Mouse (Mus musculus) forebrain, embryonic 14.5 days (tissue): Measurements from ENCODE around the gene Itgb4. TPM values are rescaled to one million over a fixed set of nuclear protein-coding genes. Genes with fewer than 3 reads are reported as not detected.
"Not testable (repeated sequence)": the region's sequence is repeated elsewhere in the genome, so short reads cannot be mapped to it uniquely, and the experiment has no call there.

ENCODE experiments used
- ATAC-seq: fragments of 200-750 bp; cut with Nextera tagmentation; 2 replicates; pipeline ENCODE4 v1.8.0; 2017; ENCODE audit warnings: mild to moderate bottlenecking, moderate library complexity
- DNase-seq: peaks from one replicate; pipeline ENCODE4 v3.0.0-alpha.2; 2015; ENCODE audit warnings: low spot score
- H3K27ac ChIP-seq: fragments of 300-500 bp; sonication (generic); 2 replicates; pipeline ENCODE4 v1.5.1; 2014; ENCODE audit warnings: low read depth, mild to moderate bottlenecking, control low read depth, low read length, moderate library complexity
- H3K27me3 ChIP-seq: fragments of 300-500 bp; sonication (generic); replicated peaks from 2 replicates; pipeline ENCODE4 v1.6.1; 2014; ENCODE audit warnings: low read length, control low read depth, mixed read lengths; ENCODE audit not compliant: control insufficient read depth, insufficient read depth
- H3K36me3 ChIP-seq: fragments of 300-500 bp; sonication (generic); 2 replicates; pipeline ENCODE4 v1.6.1; 2014; ENCODE audit warnings: low read length, control low read depth; ENCODE audit not compliant: control insufficient read depth, insufficient read depth
- H3K4me1 ChIP-seq: fragments of 300-500 bp; sonication (generic); 2 replicates; pipeline ENCODE4 v1.6.1; 2014; ENCODE audit warnings: antibody characterized with exemption, low read length, control low read depth; ENCODE audit not compliant: control insufficient read depth, insufficient read depth
- H3K4me2 ChIP-seq: fragments of 300-500 bp; sonication (generic); 2 replicates; pipeline ENCODE4 v1.6.1; 2014; ENCODE audit warnings: mild to moderate bottlenecking, control low read depth, low read length
- H3K4me3 ChIP-seq: fragments of 300-500 bp; sonication (generic); 2 replicates; pipeline ENCODE4 v1.5.1; 2014; ENCODE audit warnings: low read depth, low read length, control low read depth
- H3K9ac ChIP-seq: fragments of 300-500 bp; sonication (generic); 2 replicates; pipeline ENCODE4 v1.6.1; 2014; ENCODE audit warnings: mild to moderate bottlenecking, low read length, control low read depth, moderate library complexity
- H3K9me3 ChIP-seq: fragments of 300-500 bp; sonication (generic); replicated peaks from 2 replicates; pipeline ENCODE4 v1.6.1; 2016; ENCODE audit warnings: low read length, control low read depth, mixed read lengths; ENCODE audit not compliant: control insufficient read depth
- WGBS: fragments of 180-500 bp; shearing (Covaris S2); extraction: QIAGEN DNeasy Blood & Tissue Kit; methylation state at CpG from one replicate; pipeline ENCODE4 v1.1.7; 2014; 5-methylcytosine and 5-hydroxymethylcytosine counted together
- polyA plus RNA-seq: library from polyadenylated mRNA; unstranded; fragments of >200 nt; fragmentation: Nextera tagmentation; extraction: Ambion mirVana; gene quantifications from 2 replicates; pipeline ENCODE4 v1.2.1, GENCODE M21; 2014

Gene Itgb4
- polyA plus RNA-seq, 1 experiment from 2014 or later, result 0.48 TPM

DNA sequence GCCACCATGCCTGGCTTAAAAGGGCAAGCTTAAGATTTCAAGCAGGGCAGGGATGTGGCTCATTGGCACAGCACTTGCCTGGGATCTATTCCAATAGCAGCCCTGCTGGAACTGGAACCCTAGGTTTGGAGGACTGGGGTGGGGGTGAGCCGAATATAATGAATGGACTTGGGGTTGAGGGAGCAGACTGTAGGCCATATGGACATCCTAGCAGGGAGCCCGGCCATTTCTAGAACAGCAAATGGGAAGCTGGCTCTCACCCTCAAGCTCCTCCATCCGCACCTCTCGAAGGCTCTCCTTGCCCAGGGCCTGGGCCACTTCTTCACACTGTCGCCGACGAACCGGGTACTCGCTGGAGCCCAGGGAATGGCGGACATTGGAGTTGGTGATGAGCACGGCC, 35.2 kb downstream of the Itgb4 start:
- DNase-seq, result no peak
- H3K9ac ChIP-seq, result no peak overlapping the region
- no peak overlapping the region for H3K4me2 ChIP-seq
- WGBS, result 89% methylated on average over 11 of the region's 11 CpGs
- no peaks in the 10 kb centered on the region for H3K27me3 ChIP-seq
- no peak overlapping the region for H3K27ac ChIP-seq
- peaks cover 17% of the 10 kb centered on the region for H3K36me3 ChIP-seq
- H3K4me3 ChIP-seq, result no peak overlapping the region
- H3K4me1 ChIP-seq, result peaks cover 2% of the 10 kb centered on the region; the same call in 1 of the 2 replicates
- no peaks in the 10 kb centered on the region for H3K9me3 ChIP-seq
- no peak for ATAC-seq

DNA sequence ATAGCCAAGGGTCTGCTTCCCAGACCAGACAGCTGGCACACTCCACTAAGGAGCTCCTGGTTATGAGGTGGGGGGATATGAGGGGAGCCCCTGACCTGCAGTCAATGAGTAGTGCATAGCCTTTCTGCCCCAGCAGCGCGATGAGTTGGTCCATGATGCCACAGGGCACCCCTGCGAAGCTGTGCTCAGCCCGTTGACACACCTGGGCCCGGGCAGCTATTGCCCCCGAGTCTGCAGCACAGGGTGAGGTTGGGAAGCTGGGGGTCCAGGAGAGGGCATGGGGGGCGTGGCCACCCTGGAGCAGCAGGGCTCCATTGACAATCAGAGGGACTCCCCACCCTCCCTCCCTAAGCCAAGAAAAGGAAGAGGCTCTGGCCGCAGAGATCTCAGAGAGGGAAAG, 35.6 kb downstream of the Itgb4 start:
- 90% methylated on average over 8 of the region's 8 CpGs for WGBS
- Histone ChIP-seq H3K4me1 (no peaks in the 10 kb centered on the region; the same call in 1 of the 2 replicates), H3K4me2 (no peak overlapping the region), H3K9ac (no peak overlapping the region), H3K27ac (no peak overlapping the region), H3K27me3 (no peaks in the 10 kb centered on the region), H3K9me3 (no peaks in the 10 kb centered on the region), H3K36me3 (peaks cover 17% of the 10 kb centered on the region), H3K4me3 (no peak overlapping the region)
- ATAC-seq (no peak), DNase-seq (no peak)

DNA sequence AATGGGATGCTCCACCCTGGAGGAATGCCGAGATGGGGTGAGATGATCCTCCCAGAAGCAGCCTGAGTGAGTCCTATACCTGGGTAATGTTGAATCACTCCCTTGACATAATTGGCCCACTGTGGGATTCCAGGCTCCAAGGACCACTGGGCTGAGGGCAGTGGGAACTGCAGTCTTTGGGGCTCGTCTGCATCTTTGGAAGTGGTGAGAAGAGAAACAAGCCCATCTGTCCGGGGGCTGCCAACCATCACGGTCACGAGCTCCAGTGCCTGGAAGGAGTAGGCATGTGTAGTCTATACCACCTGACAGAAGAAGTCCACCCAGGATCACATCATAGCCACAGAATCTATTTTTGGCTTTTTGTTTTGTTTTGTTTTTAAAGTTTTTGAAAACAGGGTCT, 36.4 kb downstream of the Itgb4 start:
- no peak overlapping the region for H3K27ac ChIP-seq
- 80% methylated on average over 5 of the region's 5 CpGs for WGBS
- no peaks in the 10 kb centered on the region for H3K9me3 ChIP-seq
- no peaks in the 10 kb centered on the region for H3K27me3 ChIP-seq
- H3K4me3 ChIP-seq, result no peak overlapping the region
- H3K4me2 ChIP-seq, result no peak overlapping the region
- no peaks in the 10 kb centered on the region; the same call in 1 of the 2 replicates for H3K4me1 ChIP-seq
- no peak for ATAC-seq
- peaks cover 17% of the 10 kb centered on the region for H3K36me3 ChIP-seq
- no peak overlapping the region for H3K9ac ChIP-seq
- DNase-seq, result no peak

DNA sequence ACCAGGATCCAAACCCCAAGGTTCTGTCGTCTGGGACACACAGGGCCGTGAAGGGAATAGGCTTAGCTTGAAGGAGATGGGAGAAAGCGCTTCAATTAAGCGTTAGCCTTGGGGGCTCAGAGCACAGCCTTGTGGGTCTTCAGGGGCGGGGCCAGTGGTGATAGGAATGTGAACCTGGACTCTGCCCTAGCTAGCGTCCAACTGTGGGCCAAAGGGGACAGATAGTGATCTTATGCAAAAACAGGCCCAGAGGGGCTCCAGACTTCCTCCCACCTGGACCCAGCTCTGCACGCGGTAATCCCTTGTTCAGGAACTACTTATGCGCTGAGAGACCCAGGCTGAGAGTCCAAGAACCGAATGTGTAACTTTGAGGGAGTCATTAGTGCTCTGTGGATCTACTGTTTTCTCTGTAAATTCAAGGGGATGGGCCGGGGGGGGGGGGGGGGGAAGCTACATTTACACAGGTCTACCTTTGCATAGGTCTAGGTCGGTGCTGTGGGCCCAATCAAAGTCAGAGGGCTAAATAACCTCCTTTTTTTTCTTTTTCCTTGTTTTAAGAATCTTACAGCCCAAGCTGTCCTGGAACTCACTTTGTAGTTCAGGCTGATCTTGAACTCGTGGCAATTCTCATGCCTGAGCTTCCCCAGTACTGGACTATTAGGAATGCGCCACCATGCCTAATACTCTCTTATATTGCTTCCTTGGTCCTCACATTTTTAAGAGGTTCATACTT, 37.2 kb downstream of the Itgb4 start:
- H3K4me3 ChIP-seq, result peak overlapping the region; percentile 54
- peaks cover 17% of the 10 kb centered on the region for H3K36me3 ChIP-seq
- ATAC-seq (0 out of 2 replicates have a peak, but pooled peaks have one; percentile 1), DNase-seq (no peak)
- H3K9ac ChIP-seq, result peak overlapping the region; percentile 79
- peak overlapping the region; percentile 79 for H3K4me2 ChIP-seq
- no peaks in the 10 kb centered on the region; the same call in 1 of the 2 replicates for H3K4me1 ChIP-seq
- WGBS, result 18% methylated on average over 14 of the region's 14 CpGs
- H3K9me3 ChIP-seq, result no peaks in the 10 kb centered on the region
- H3K27me3 ChIP-seq, result no peaks in the 10 kb centered on the region
- peak overlapping the region; percentile 78; the same call in 1 of the 2 replicates for H3K27ac ChIP-seq

DNA sequence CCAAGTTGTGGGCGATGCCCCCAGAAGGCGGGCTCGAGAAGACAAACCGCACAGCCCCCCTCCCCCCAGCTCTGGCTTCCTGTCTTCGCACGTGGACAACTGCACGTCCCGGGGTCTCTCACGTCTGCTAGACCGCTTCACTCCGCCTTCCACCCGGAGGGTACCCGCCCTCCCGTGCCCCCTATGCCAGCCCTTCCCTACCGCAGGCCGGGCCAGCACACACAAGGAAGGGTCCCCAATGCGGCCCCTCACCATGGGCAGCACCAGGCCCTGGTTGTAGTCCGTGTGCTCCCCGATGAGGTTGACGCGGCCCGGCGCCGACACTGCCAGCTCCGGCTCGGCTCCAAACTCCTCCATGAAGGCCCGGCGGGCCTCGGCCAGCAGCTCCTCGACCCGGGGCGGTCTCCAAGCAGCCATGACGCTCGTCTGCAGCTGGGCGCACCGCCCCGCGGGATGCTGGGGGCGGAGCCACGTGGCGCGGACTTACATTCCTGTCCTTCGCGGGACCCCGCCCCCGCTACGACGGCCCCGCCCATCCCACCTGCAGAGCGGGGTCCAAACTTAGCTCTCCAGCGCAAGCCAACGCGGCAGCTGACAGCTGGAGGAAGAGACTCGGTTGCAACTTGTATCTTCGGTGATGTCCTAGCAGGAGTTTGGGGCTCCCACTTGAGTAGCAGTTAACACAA, 37.9 kb downstream of the Itgb4 start, which contains the start of gene Galk1:
TSS of gene Galk1 (minus strand) at position 458 of the 686 bp plus-strand sequence.
- Histone ChIP-seq H3K9ac (peak within 1 kb of the TSS; percentile 79), H3K27me3 (no peaks in the 10 kb centered on the region), H3K4me2 (peak within 1 kb of the TSS; percentile 79), H3K9me3 (no peaks in the 10 kb centered on the region), H3K27ac (peak within 1 kb of the TSS; percentile 78), H3K36me3 (peaks cover 12% of the 10 kb centered on the region), H3K4me1 (no peaks in the 10 kb centered on the region; the same call in 1 of the 2 replicates), H3K4me3 (peak within 1 kb of the TSS; percentile 54)
- peak; percentile 86 for DNase-seq
- WGBS, result under 1% methylated on average over 54 of the region's 55 CpGs
- ATAC-seq, result peak; percentile 87

DNA sequence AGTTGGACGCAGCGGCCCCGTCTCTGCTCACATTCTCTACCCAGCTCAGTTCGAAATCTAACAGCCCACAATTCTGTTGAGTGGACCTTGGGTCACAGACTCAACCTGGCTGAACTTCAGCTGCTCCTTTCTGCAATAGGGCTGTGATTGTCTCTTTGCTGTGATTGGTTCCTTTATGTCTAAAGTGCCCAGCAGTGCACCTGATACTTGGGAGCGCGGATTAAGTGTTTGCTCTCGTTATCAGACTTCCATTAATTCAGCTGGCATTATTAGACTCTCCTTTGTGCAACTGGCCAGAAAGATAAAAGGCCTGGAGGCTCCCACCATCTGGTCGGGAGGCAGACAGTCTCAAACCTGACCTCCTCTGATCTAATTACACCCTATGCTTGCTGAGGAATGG, 40.3 kb downstream of the Itgb4 start:
- WGBS, result 42% methylated on average over 8 of the region's 8 CpGs
- ATAC-seq, result no peak

DNA sequence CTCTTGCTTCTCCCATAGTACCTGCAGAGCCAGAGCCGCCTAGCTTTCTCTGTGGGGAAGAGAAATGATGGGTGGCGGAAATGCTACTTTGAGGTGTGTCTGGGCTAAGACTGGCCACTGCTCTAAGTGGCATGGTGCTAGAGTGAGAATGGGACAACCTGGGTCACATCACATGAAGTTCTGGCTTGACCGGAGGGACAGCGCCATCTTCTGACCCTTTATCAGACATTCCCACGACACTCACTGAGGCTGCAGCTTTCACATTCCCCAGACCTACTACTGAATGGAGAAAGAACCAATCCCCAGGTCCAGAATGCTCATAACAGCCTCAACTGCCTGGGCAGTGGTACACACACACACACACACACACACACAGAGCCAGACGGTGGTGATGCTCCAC, 43.6 kb downstream of the Itgb4 start:
- H3K4me1 ChIP-seq, result peaks cover 7% of the 10 kb centered on the region; the same call in 1 of the 2 replicates
- H3K27ac ChIP-seq, result no peak overlapping the region
- H3K27me3 ChIP-seq, result no peaks in the 10 kb centered on the region
- no peak overlapping the region for H3K4me3 ChIP-seq
- ATAC-seq (no peak), DNase-seq (no peak)
- peaks cover 20% of the 10 kb centered on the region; the same call in 1 of the 2 replicates for H3K36me3 ChIP-seq
- no peak overlapping the region for H3K4me2 ChIP-seq
- no peaks in the 10 kb centered on the region for H3K9me3 ChIP-seq
- WGBS, result 29% methylated on average over 6 of the region's 6 CpGs
- no peak overlapping the region for H3K9ac ChIP-seq

More for the DNA sequence above, 40.3 kb downstream of the Itgb4 start:
- H3K27me3 ChIP-seq, result no peaks in the 10 kb centered on the region
- H3K9ac ChIP-seq, result no peak overlapping the region
- no peaks in the 10 kb centered on the region for H3K9me3 ChIP-seq
- no peak for DNase-seq
- no peak overlapping the region for H3K4me3 ChIP-seq
- H3K36me3 ChIP-seq, result no peaks in the 10 kb centered on the region
- H3K27ac ChIP-seq, result no peak overlapping the region
- H3K4me1 ChIP-seq, result no peaks in the 10 kb centered on the region; the same call in 1 of the 2 replicates
- H3K4me2 ChIP-seq, result no peak overlapping the region

DNA sequence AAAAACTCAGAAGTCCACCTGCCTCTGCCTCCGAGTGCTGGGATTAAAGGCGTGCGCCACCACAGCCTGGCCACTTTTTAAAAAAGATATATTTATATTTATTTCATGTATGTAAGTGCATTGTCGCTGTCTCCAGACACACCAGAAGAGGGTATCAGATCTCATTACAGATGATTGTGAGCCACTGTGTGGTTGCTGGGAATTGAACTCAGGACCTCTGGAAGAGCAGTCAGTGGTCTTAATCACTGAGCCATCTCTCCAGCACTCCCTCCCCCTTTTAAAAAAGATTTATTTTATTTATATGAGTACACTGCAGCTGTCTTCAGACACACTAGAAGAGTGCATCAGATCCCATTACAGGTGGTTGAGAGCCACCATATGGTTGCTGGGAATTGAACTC, 44.4 kb downstream of the Itgb4 start:
- not testable (repeated sequence) for H3K9ac ChIP-seq, H3K27me3 ChIP-seq, H3K4me1 ChIP-seq, H3K4me3 ChIP-seq, DNase-seq, H3K9me3 ChIP-seq, H3K4me2 ChIP-seq, ATAC-seq, H3K27ac ChIP-seq
- WGBS, result 88% methylated on average over 4 of the region's 4 CpGs
- peaks cover 24% of the 10 kb centered on the region; the same call in 1 of the 2 replicates for H3K36me3 ChIP-seq
